ENCODE assay signal across 29 mouse cellular contexts in genomic region chr9:86716540-86716939, GRCm38 (mm10). TPM values are rescaled to one million over a fixed set of nuclear protein-coding genes. Genes with fewer than 3 reads are reported as not detected.
"Had no signal": no experiment of that assay in that cellular context is flagged by ENCODE, and none has a peak within 500 bp of the region (broad histone marks: within the 10 kb centered on the region; RNA-seq: fewer than 3 reads in every experiment).

No protein-coding gene starts in this region.

- H3K27ac ChIP-seq: heart, adult 2 months; heart, embryonic 13.5 days; heart, embryonic 15.5 days; hindbrain, embryonic 13.5 days; hindbrain, embryonic 15.5 days; hindbrain, postnatal 0 days; kidney, embryonic 15.5 days; kidney, postnatal 0 days; limb, embryonic 13.5 days; limb, embryonic 15.5 days; liver, embryonic 12.5 days; liver, embryonic 14.5 days had no signal

- H3K4me2 ChIP-seq: heart, embryonic 11.5 days; heart, embryonic 13.5 days; heart, embryonic 15.5 days; hindbrain, embryonic 13.5 days; hindbrain, embryonic 15.5 days; kidney, embryonic 15.5 days; limb, embryonic 13.5 days; limb, embryonic 15.5 days; liver, embryonic 12.5 days had no signal

- ATAC-seq: hindbrain, postnatal 0 days; intestine, embryonic 16.5 days; liver, embryonic 12.5 days had no signal

- H3K36me3 ChIP-seq: heart, embryonic 13.5 days; heart, embryonic 15.5 days; hindbrain, embryonic 13.5 days; hindbrain, embryonic 15.5 days; kidney, embryonic 15.5 days; limb, embryonic 13.5 days; limb, embryonic 15.5 days; liver, embryonic 12.5 days had no signal

- H3K9me3 ChIP-seq: heart, embryonic 13.5 days; heart, embryonic 15.5 days; hindbrain, embryonic 13.5 days; hindbrain, embryonic 15.5 days; kidney, embryonic 15.5 days; limb, embryonic 13.5 days; limb, embryonic 15.5 days; liver, embryonic 12.5 days had no signal

- H3K27me3 ChIP-seq: heart, embryonic 13.5 days; heart, embryonic 15.5 days; hindbrain, embryonic 13.5 days; hindbrain, embryonic 15.5 days; kidney, embryonic 15.5 days; limb, embryonic 13.5 days; limb, embryonic 15.5 days; liver, embryonic 12.5 days had no signal

- H3K4me1 ChIP-seq: heart, embryonic 15.5 days; hindbrain, embryonic 13.5 days; hindbrain, embryonic 15.5 days; limb, embryonic 13.5 days; limb, embryonic 15.5 days; liver, embryonic 12.5 days had no signal

- DNase-seq: gastrocnemius, postnatal 14 days; gastrocnemius, postnatal 36 days; heart, adult 11 months; heart, adult 2 months; heart, postnatal 14 days; heart, postnatal 36 days; kidney, adult 11 months; kidney, adult 2 months; kidney, adult 9 months; kidney, postnatal 14 days; kidney, postnatal 36 days; layer of hippocampus, adult 9-11 months; layer of hippocampus, postnatal 36 days; left cerebral cortex, postnatal 4 days had no signal

- H3K4me3 ChIP-seq: heart, adult 2 months; heart, embryonic 13.5 days; heart, embryonic 15.5 days; hindbrain, embryonic 13.5 days; hindbrain, embryonic 15.5 days; kidney, embryonic 15.5 days; limb, embryonic 13.5 days; limb, embryonic 15.5 days; liver, embryonic 12.5 days had no signal

- H3K9ac ChIP-seq: heart, embryonic 13.5 days; heart, embryonic 15.5 days; hindbrain, embryonic 13.5 days; hindbrain, embryonic 15.5 days; kidney, embryonic 15.5 days; limb, embryonic 13.5 days; limb, embryonic 15.5 days; liver, embryonic 12.5 days; liver, embryonic 14.5 days had no signal

RNA-seq across cellular contexts. Expression of gene Prss35, which starts 26.9 kb away (rescaled TPM):
- total RNA-seq: hematopoietic stem cell, adult 5-6 weeks; liver, adult 2 months had no signal
- polyA plus RNA-seq: liver, adult 2 months had no signal
